Mouse (Mus musculus) intestine, embryonic 14.5 days (tissue): ENCODE measurements around the gene Ada. TPM values are rescaled to one million over a fixed set of nuclear protein-coding genes. Genes with fewer than 3 reads are reported as not detected.
A peak's percentile ranks its signal among the peaks of the same experiment; 100 is the strongest.

Source experiments
- ATAC-seq: fragments of 200-750 bp; cut with Nextera tagmentation; replicated peaks from 2 replicates; pipeline ENCODE4 v1.8.0; 2017; ENCODE audit warnings: low read depth, moderate number of reproducible peaks, moderate TSS enrichment, moderate library complexity; ENCODE audit not compliant: low FRiP score, low TSS enrichment
- DNase-seq: peaks from one replicate; pipeline ENCODE4 v3.0.0-alpha.2; 2018; ENCODE audit warnings: low spot score
- H3K27ac ChIP-seq: fragments of 300-500 bp; sonication (generic); 2 replicates; pipeline ENCODE4 v1.5.1; 2014; ENCODE audit warnings: low read depth, mild to moderate bottlenecking, control low read depth
- H3K27me3 ChIP-seq: fragments of 300-500 bp; sonication (generic); replicated peaks from 2 replicates; pipeline ENCODE4 v1.6.1; 2014; ENCODE audit warnings: low read length, control low read depth; ENCODE audit not compliant: control insufficient read depth, insufficient read depth
- H3K36me3 ChIP-seq: fragments of 300-500 bp; sonication (generic); 2 replicates; pipeline ENCODE4 v1.6.1; 2014; ENCODE audit warnings: low read length, control low read depth; ENCODE audit not compliant: control insufficient read depth, insufficient read depth
- H3K4me1 ChIP-seq: fragments of 300-500 bp; sonication (generic); replicated peaks from 2 replicates; pipeline ENCODE4 v1.6.1; 2014; ENCODE audit warnings: low read length, control low read depth, mixed read lengths; ENCODE audit not compliant: control insufficient read depth, insufficient read depth
- H3K4me2 ChIP-seq: fragments of 300-500 bp; sonication (generic); 2 replicates; pipeline ENCODE4 v1.6.1; 2014; ENCODE audit warnings: low read length
- H3K4me3 ChIP-seq: fragments of 300-500 bp; sonication (generic); 2 replicates; pipeline ENCODE4 v1.5.1; 2014; ENCODE audit warnings: low read depth, low read length, control low read depth, mixed read lengths
- H3K9ac ChIP-seq: fragments of 300-500 bp; sonication (generic); 2 replicates; pipeline ENCODE4 v1.6.1; 2014; ENCODE audit warnings: mild to moderate bottlenecking, low read length
- H3K9me3 ChIP-seq: fragments of 300-500 bp; sonication (generic); 2 replicates; pipeline ENCODE4 v1.6.1; 2016; ENCODE audit warnings: low read length, control low read depth; ENCODE audit not compliant: control insufficient read depth
- WGBS: fragments of 180-500 bp; shearing (Covaris S2); extraction: QIAGEN DNeasy Blood & Tissue Kit; methylation state at CpG from one replicate; pipeline ENCODE4 v1.1.7; 2014; 5-methylcytosine and 5-hydroxymethylcytosine counted together
- polyA plus RNA-seq: library from polyadenylated mRNA; unstranded; fragments of >200 nt; fragmentation: Nextera tagmentation; extraction: Ambion mirVana; gene quantifications from 2 replicates; pipeline ENCODE4 v1.2.1, GENCODE M21; 2014

Ada gene
- polyA plus RNA-seq, 1 experiment from 2014 or later = 8.4 TPM

DNA sequence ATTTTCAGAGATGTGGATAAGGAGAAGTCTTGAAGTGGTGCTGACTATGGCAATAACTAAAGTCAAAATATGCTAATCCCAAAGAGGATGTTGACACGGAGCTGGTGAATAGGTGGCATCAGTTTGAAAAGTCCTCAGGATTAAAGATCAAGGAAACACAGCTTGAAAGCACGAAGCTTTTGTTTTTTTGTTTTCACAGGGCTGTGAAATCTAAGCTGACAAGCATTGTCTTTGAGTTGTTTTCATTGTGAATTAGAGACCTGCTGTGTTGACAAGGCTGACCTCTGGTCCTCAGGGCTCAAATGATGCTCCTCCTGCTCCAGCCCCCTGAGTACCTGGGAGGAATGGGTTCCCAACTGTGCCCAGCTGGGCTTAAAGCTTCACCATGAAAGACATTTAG is 27.0 kb upstream of the Ada start:
- no peaks in the 10 kb centered on the region for H3K36me3 ChIP-seq
- H3K4me1 ChIP-seq = no peaks in the 10 kb centered on the region
- no peak overlapping the region for H3K27ac ChIP-seq
- no peak overlapping the region for H3K4me2 ChIP-seq
- no peaks in the 10 kb centered on the region for H3K27me3 ChIP-seq
- WGBS = 6% methylated on average over 2 of the region's 2 CpGs
- no peak overlapping the region for H3K4me3 ChIP-seq
- ATAC-seq (no peak), DNase-seq (no peak)
- H3K9ac ChIP-seq = no peak overlapping the region
- H3K9me3 ChIP-seq = no peaks in the 10 kb centered on the region

DNA sequence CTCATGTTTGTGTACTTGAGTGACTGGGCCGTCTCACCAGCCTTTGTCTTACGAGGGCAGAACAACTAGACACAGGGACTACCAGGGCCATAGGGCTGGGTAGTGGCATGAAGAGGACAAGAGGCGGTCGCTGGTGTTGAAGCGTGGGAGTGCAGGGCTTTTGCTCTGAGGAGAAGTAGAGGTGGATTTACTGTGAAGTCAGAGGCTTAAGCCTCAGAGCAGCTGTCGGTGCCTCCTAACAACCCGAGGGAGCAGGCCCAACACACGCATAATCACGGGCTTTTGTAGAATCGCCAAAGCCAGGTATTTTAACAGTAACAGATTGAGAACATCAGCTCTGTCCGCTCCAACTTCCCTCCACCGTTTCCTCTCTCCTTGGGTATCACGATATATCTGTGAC is 26.6 kb upstream of the Ada start:
- H3K27ac ChIP-seq = no peak overlapping the region
- no peaks in the 10 kb centered on the region for H3K36me3 ChIP-seq
- H3K4me3 ChIP-seq = no peak overlapping the region
- 26% methylated on average over 13 of the region's 13 CpGs for WGBS
- H3K9me3 ChIP-seq = no peaks in the 10 kb centered on the region
- no peak for DNase-seq
- H3K27me3 ChIP-seq = no peaks in the 10 kb centered on the region
- no peak overlapping the region for H3K4me2 ChIP-seq
- H3K9ac ChIP-seq = no peak overlapping the region
- no peak for ATAC-seq
- no peaks in the 10 kb centered on the region for H3K4me1 ChIP-seq

DNA sequence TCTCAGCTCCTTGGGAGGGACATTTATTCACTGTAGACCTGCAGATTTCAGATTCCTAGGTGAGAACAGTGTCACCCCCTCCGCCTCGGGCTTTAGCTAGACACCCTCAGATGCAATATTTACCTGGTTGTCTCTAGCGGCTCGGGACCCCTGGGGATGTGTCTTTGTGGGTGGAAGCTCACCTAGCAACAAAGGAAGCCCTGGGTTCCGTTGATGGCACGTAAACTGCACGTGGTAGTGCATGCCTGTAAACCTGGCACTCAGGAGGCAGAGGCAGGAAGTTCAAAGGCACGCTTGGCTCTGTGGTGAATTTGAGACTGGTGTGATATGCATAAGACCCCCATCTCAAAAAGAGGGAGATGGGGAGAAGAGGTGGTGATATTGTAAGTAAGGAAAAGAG is 20.7 kb upstream of the Ada start:
- Histone ChIP-seq H3K27ac (no peak overlapping the region), H3K4me2 (no peak overlapping the region), H3K9ac (no peak overlapping the region), H3K4me3 (no peak overlapping the region), H3K9me3 (no peaks in the 10 kb centered on the region), H3K4me1 (no peaks in the 10 kb centered on the region), H3K36me3 (no peaks in the 10 kb centered on the region), H3K27me3 (no peaks in the 10 kb centered on the region)
- no peak for DNase-seq
- ATAC-seq = no peak
- 80% methylated on average over 8 of the region's 8 CpGs for WGBS

DNA sequence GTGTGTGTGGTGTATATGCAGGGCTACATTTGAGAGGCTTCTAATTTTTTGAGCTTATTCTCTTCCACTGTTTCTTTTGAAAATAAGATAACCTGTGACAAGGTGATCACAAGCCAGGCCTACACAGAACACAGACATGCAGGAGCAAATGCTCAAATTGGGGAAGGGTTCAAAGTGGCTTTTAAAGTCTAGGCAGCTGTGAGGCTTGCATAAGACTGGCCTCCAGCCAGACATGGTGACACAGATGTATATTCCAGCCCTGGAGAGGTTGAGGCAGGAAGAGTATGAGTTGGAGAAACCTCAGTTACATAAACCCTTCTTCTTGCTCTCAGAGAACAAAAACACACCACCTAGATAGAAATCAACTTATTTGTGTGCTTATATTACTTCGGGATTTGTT is 16.9 kb upstream of the Ada start:
- Histone ChIP-seq H3K36me3 (no peaks in the 10 kb centered on the region), H3K4me1 (no peaks in the 10 kb centered on the region), H3K27me3 (no peaks in the 10 kb centered on the region), H3K9ac (no peak overlapping the region), H3K4me2 (no peak overlapping the region), H3K9me3 (no peaks in the 10 kb centered on the region), H3K27ac (no peak overlapping the region), H3K4me3 (no peak overlapping the region)
- DNase-seq (no peak), ATAC-seq (no peak)
- 64% methylated on average over 1 of the region's 1 CpGs for WGBS

DNA sequence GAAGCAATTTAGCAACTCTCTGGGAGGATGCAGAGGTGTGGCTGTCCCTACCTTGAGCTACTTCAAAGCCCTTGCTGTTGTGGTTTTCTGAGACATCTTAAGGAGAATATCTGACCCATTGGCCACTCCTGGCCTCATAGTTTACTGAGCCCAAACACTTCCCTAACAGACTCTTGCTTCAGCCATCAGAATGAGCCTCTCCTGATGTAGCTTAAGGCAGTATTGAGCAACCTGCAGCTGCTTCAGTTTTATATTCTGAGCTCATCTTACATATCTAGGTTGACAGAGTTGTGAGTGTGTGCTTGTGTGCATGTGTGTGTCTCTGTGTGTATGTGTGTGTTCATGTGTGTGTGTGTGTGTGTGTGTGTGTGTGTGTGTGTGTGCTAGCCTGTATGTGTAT is 16.2 kb upstream of the Ada start:
- H3K36me3 ChIP-seq = no peaks in the 10 kb centered on the region
- H3K27me3 ChIP-seq = no peaks in the 10 kb centered on the region
- no peak overlapping the region for H3K4me2 ChIP-seq
- no peak overlapping the region for H3K27ac ChIP-seq
- no peak overlapping the region for H3K9ac ChIP-seq
- H3K4me3 ChIP-seq = no peak overlapping the region
- ATAC-seq = no peak
- H3K4me1 ChIP-seq = no peaks in the 10 kb centered on the region
- no peak for DNase-seq
- H3K9me3 ChIP-seq = no peaks in the 10 kb centered on the region

DNA sequence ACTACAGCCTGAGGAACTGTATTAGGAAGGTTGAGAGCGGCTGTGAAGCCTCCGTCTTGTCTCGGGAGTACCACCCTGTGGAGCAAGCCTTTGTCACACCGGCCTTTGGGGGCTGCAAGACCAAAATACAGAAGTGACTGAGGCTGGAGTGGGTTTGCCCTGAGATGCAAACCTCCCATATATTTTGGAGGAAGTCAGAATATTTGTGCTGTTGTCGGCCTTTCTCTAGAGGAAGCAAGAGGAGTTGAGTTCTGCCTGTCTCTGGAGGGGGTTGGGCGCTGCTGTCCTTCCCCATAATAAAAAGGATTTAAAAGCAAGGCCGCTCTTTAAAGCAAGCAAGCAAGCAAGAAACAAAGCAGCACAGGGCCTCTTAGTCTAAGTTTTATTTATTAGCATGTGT is 11.4 kb upstream of the Ada start:
- DNase-seq = no peak
- H3K27ac ChIP-seq = no peak overlapping the region
- ATAC-seq = no peak
- no peaks in the 10 kb centered on the region for H3K9me3 ChIP-seq
- no peak overlapping the region for H3K9ac ChIP-seq
- WGBS = 82% methylated on average over 7 of the region's 7 CpGs
- H3K4me3 ChIP-seq = no peak overlapping the region
- no peak overlapping the region for H3K4me2 ChIP-seq
- H3K27me3 ChIP-seq = no peaks in the 10 kb centered on the region
- H3K4me1 ChIP-seq = no peaks in the 10 kb centered on the region
- no peaks in the 10 kb centered on the region for H3K36me3 ChIP-seq

DNA sequence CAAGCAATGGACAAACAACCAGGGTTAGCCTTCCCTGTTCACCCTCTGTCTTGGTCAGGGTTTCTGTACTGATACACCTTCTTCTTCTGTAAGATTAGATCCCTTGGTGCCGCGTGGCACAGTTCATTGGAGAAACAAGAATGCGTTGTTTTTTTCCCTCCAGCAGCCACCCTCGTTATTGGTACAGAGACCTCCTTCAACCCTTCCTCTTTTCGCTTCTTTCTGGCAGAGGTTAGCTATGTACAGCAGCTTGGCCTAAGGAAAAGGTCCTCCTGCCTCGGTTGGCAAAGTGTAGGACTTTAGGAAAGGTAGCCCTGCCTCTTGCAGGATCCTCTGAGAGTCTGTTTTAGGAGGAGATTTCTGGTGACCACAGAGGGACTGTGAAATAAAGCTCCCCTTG is 10.6 kb upstream of the Ada start:
- WGBS = 81% methylated on average over 6 of the region's 6 CpGs

DNA sequence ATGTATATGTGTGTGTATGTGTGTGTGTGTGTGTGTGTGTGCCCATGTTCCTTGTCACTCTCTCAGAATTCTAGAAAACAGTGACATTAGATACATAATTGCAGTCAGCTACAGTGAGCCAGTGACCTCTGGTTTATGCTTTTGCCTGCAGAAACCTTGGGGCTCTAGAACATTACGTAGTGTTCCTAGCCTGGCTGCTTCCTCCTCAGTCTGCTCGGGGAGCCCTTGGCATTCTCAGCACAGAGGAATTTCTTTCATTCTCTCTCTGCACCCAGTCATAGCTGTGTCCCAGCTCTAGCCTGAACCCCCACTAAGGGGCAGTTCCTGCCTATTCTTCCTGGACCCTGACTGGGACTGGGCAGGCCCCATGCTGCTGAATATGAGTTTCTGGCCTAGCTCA is 8.1 kb upstream of the Ada start:
- 51% methylated on average over 2 of the region's 2 CpGs for WGBS
- Histone ChIP-seq H3K27ac (no peak overlapping the region), H3K4me3 (no peak overlapping the region), H3K36me3 (no peaks in the 10 kb centered on the region), H3K4me2 (no peak overlapping the region), H3K27me3 (no peaks in the 10 kb centered on the region), H3K9me3 (no peaks in the 10 kb centered on the region), H3K9ac (no peak overlapping the region), H3K4me1 (no peaks in the 10 kb centered on the region)
- DNase-seq = no peak
- ATAC-seq = no peak

More for the DNA sequence above, 10.6 kb upstream of the Ada start:
- no peaks in the 10 kb centered on the region for H3K9me3 ChIP-seq
- ATAC-seq (no peak), DNase-seq (no peak)
- H3K36me3 ChIP-seq = no peaks in the 10 kb centered on the region
- no peak overlapping the region for H3K4me3 ChIP-seq
- no peak overlapping the region for H3K4me2 ChIP-seq
- no peaks in the 10 kb centered on the region for H3K27me3 ChIP-seq
- H3K4me1 ChIP-seq = no peaks in the 10 kb centered on the region
- H3K9ac ChIP-seq = no peak overlapping the region
- no peak overlapping the region for H3K27ac ChIP-seq

DNA sequence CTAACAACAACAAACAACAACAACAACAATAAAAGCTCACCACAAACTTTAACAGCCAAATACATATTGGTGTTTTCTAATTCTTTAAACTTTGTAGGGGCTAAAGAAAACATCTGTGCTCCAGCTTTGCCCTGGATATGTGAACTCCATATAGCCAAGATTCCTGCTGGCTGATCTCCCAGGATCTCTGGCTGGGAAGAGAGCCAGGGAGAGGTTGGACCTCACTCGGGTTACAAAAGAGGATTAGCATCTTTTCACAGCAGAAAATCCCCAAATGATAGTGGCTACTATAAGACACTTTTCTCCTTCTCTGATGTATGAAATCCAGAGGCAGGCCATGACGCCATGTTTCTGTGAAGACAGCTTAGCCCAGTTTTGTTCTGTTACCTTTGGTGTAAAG is 6.7 kb upstream of the Ada start:
- DNase-seq (peak; percentile 62), ATAC-seq (no peak)
- no peaks in the 10 kb centered on the region for H3K9me3 ChIP-seq
- H3K27me3 ChIP-seq = no peaks in the 10 kb centered on the region
- no peak overlapping the region for H3K4me3 ChIP-seq
- H3K27ac ChIP-seq = peak overlapping the region; percentile 40; the same call in 1 of the 2 replicates
- H3K4me1 ChIP-seq = no peaks in the 10 kb centered on the region
- H3K36me3 ChIP-seq = no peaks in the 10 kb centered on the region
- H3K4me2 ChIP-seq = no peak overlapping the region
- 36% methylated on average over 2 of the region's 2 CpGs for WGBS
- H3K9ac ChIP-seq = no peak overlapping the region
